Mouse (Mus musculus) stomach, postnatal 0 days (tissue): ENCODE results near the gene Camk2n1. TPM values are rescaled to one million over a fixed set of nuclear protein-coding genes. Genes with fewer than 3 reads are reported as not detected.
A peak's percentile ranks its signal among the peaks of the same experiment; 100 is the strongest.

Source experiments
- ATAC-seq: fragments of 200-750 bp; cut with Nextera tagmentation; 2 replicates; pipeline ENCODE4 v1.8.0; 2017; ENCODE audit not compliant: low FRiP score, low TSS enrichment
- DNase-seq: peaks from one replicate; pipeline ENCODE4 v3.0.0-alpha.2; 2016; ENCODE audit warnings: low spot score
- H3K27ac ChIP-seq: fragments of 300-500 bp; sonication (generic); replicated peaks from 2 replicates; pipeline ENCODE4 v1.5.1; 2014; ENCODE audit warnings: mild to moderate bottlenecking, control low read depth
- H3K27me3 ChIP-seq: fragments of 300-500 bp; sonication (generic); 2 replicates; pipeline ENCODE4 v1.6.1; 2014; ENCODE audit warnings: low read length; ENCODE audit not compliant: control insufficient read depth, insufficient read depth
- H3K36me3 ChIP-seq: fragments of 300-500 bp; sonication (generic); 2 replicates; pipeline ENCODE4 v1.6.1; 2014; ENCODE audit warnings: low read length, mixed read lengths; ENCODE audit not compliant: control insufficient read depth, insufficient read depth
- H3K4me1 ChIP-seq: fragments of 300-500 bp; sonication (generic); replicated peaks from 2 replicates; pipeline ENCODE4 v1.6.1; 2014; ENCODE audit warnings: antibody characterized with exemption; ENCODE audit not compliant: control insufficient read depth, insufficient read depth
- H3K4me2 ChIP-seq: fragments of 300-500 bp; sonication (generic); replicated peaks from 2 replicates; pipeline ENCODE4 v1.6.1; 2014; ENCODE audit warnings: low read depth, mild to moderate bottlenecking, control low read depth, moderate library complexity
- H3K4me3 ChIP-seq: fragments of 300-500 bp; sonication (generic); 2 replicates; pipeline ENCODE4 v1.5.1; 2014; ENCODE audit warnings: low read depth, low read length, control low read depth
- H3K9ac ChIP-seq: fragments of 300-500 bp; sonication (generic); 2 replicates; pipeline ENCODE4 v1.6.1; 2014; ENCODE audit warnings: mild to moderate bottlenecking, low read length, control low read depth, mixed read lengths
- H3K9me3 ChIP-seq: fragments of 300-500 bp; sonication (generic); 2 replicates; pipeline ENCODE4 v1.6.1; 2016; ENCODE audit warnings: low read length; ENCODE audit not compliant: control insufficient read depth
- CTCF ChIP-seq: IDR thresholded peaks from 2 replicates; pipeline ENCODE4 v1.5.1; 2016; ENCODE audit warnings: antibody characterized with exemption, low read depth, mild to moderate bottlenecking, moderate library complexity
- EP300 ChIP-seq: optimal IDR thresholded peaks from 2 replicates; pipeline ENCODE3; 2016; ENCODE audit warnings: antibody characterized with exemption
- WGBS: fragments of 180-500 bp; shearing (Covaris S2); extraction: QIAGEN DNeasy Blood & Tissue Kit; methylation state at CpG from one replicate; pipeline ENCODE4 v1.1.7; 2014; 5-methylcytosine and 5-hydroxymethylcytosine counted together
- polyA plus RNA-seq: library from polyadenylated mRNA; unstranded; fragments of >200 nt; fragmentation: Nextera tagmentation; extraction: Ambion mirVana; gene quantifications from 2 replicates; pipeline ENCODE4 v1.2.1, GENCODE M21; 2015

The Camk2n1 gene
- polyA plus RNA-seq, 1 experiment from 2014 or later, result 4.5 TPM

DNA sequence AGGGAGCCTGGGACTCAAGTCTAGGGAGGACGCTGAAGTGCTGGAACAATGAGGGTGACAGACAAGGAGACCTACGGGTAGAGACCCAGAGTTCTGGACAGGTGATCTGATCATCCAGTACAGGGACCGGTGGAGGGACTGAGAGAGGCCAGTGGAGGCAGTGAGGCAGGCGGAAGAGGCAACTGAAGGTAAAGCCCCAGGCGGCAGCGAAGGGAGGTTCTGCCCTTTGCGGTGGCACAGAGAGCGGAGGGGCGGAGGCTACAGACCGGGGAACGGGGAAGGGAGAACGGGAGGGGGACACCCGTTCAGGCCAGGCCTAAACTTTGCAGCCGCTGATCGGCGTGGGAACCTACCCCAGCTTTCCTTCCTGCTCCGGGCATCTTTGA lies 1.8 kb downstream of the Camk2n1 start:
- peak; percentile 57 for DNase-seq
- Histone ChIP-seq H3K27ac (no peak overlapping the region; the same call in 1 of the 2 replicates), H3K9me3 (no peaks in the 10 kb centered on the region), H3K4me2 (peak overlapping the region; percentile 86), H3K9ac (peak overlapping the region; percentile 86), H3K4me3 (peak overlapping the region; percentile 82), H3K36me3 (no peaks in the 10 kb centered on the region), H3K4me1 (peaks cover 3% of the 10 kb centered on the region; the same call in 1 of the 2 replicates), H3K27me3 (no peaks in the 10 kb centered on the region)
- TF ChIP-seq CTCF (no peak), EP300 (no peak)
- no peak for ATAC-seq
- 2% methylated on average over 16 of the region's 17 CpGs for WGBS

DNA sequence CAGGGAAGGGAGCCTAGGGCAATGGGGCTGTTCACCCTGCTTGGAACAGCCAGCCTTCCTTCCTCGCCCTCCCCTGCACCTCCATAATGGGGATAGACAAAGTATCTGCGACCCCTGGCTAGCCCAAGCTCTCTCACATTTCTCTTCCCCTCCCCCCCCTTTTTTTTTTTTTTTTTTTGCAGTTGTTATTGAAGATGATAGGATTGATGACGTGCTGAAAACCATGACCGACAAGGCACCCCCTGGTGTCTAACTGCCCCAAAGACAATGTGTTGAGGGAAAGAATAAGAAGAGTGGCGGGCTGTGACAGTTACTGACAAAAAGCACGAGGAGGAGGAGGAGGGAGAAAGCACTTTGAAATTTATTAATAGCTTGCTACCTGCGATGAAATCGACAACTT lies 2.4 kb downstream of the Camk2n1 start:
- peak; percentile 10; the same call in 1 of the 2 replicates for TF ChIP-seq CTCF
- no peak for TF ChIP-seq EP300
- Histone ChIP-seq H3K4me1 (peaks cover 3% of the 10 kb centered on the region; the same call in 1 of the 2 replicates), H3K36me3 (no peaks in the 10 kb centered on the region), H3K27me3 (no peaks in the 10 kb centered on the region), H3K9me3 (no peaks in the 10 kb centered on the region), H3K4me3 (peak overlapping the region; percentile 82), H3K9ac (peak overlapping the region; percentile 86), H3K4me2 (peak overlapping the region; percentile 86), H3K27ac (no peak overlapping the region; the same call in 1 of the 2 replicates)
- ATAC-seq (no peak), DNase-seq (no peak)
- WGBS, result 44% methylated on average over 5 of the region's 8 CpGs

DNA sequence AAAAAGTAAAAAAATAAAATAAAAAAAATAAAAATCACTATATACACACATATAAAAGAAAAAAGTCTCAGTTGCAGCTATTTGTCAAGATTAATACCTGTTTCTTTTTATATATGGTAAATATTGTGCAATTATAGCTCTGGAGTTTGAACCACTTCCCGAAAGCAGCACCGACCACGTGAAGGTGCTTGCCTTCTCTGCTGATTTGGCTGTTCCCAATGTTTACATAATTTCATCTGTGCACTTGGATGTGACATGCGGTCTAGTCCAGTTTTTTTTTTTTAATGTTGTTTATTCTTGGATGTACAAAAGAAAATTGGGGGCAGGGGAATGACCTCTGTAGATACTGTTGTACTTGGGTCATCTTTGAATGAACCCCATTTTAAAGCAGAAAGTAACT lies 3.0 kb downstream of the Camk2n1 start:
- no peak for DNase-seq
- H3K36me3 ChIP-seq, result no peaks in the 10 kb centered on the region
- H3K27me3 ChIP-seq, result no peaks in the 10 kb centered on the region
- H3K4me2 ChIP-seq, result no peak overlapping the region
- no peak overlapping the region for H3K27ac ChIP-seq
- TF ChIP-seq EP300, result no peak
- no peak for TF ChIP-seq CTCF
- WGBS, result 32% methylated on average over 4 of the region's 4 CpGs
- H3K4me3 ChIP-seq, result no peak overlapping the region
- H3K9ac ChIP-seq, result no peak overlapping the region
- H3K9me3 ChIP-seq, result no peaks in the 10 kb centered on the region
- peaks cover 3% of the 10 kb centered on the region; the same call in 1 of the 2 replicates for H3K4me1 ChIP-seq
- ATAC-seq, result no peak

DNA sequence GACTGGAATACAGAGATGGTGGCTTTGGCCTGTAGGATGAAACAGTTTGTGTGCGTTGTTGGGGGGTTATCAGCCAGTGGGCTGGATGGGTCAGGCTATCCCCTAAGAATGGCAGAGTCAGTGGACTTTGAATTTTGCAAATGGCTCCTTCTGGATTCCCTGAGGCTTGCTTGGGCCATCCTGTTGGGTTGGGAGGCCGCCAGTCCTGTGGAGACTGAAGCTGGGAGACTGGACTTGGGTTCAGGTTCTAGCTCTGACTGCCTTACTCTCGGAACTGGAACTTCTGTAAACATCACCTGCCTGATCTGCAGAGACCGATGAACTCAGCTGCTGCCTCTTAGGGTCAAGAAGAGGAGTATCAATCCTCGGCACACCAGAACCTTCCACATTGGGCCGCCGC lies 4.1 kb downstream of the Camk2n1 start:
- Histone ChIP-seq H3K27ac (no peak overlapping the region), H3K36me3 (no peaks in the 10 kb centered on the region), H3K4me3 (no peak overlapping the region), H3K4me2 (no peak overlapping the region), H3K9ac (no peak overlapping the region), H3K4me1 (peaks cover 3% of the 10 kb centered on the region; the same call in 1 of the 2 replicates), H3K27me3 (no peaks in the 10 kb centered on the region), H3K9me3 (no peaks in the 10 kb centered on the region)
- TF ChIP-seq CTCF (no peak), EP300 (no peak)
- no peak for DNase-seq
- ATAC-seq, result no peak
- 84% methylated on average over 7 of the region's 7 CpGs for WGBS

DNA sequence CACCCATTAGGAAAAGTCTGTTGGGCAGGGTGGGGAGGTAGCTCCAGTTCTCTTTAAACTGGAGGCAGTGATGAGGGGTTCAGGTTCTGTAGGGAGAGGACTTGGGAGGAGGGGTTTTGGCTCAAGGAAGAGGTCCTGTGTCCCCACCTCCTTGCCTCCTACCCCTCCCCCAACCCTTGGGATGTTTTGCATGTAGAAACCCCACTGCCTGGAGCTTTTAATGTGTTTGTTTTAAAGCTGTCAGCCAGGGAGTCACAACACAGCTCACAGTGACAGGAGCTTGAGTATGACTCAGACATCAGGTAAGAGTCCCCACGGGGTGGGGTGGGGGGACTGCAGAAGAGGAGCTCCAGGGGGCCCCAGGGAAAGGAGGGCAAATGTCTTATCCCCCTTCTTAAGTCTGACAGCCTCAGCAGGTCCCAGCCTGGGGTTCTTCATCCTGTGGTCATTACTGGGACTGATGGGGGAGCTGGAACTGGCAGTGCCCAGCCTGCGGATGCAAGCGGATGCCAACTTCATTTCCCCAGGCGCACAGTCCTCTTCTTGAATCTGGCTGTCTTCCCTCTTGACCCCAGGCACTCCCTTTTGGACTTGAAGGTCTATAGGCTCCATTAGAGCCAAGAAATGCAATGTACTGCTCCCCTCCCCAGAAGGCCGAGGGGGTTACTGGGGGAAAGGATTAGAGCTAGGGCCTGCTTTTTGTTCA lies 4.8 kb downstream of the Camk2n1 start:
- H3K36me3 ChIP-seq, result no peaks in the 10 kb centered on the region
- H3K4me3 ChIP-seq, result no peak overlapping the region
- no peaks in the 10 kb centered on the region; the same call in 1 of the 2 replicates for H3K4me1 ChIP-seq
- no peak for ATAC-seq
- no peak overlapping the region for H3K4me2 ChIP-seq
- no peaks in the 10 kb centered on the region for H3K9me3 ChIP-seq
- no peak overlapping the region for H3K27ac ChIP-seq
- WGBS, result 61% methylated on average over 5 of the region's 5 CpGs
- no peak for DNase-seq
- TF ChIP-seq CTCF (no peak), EP300 (no peak)
- H3K27me3 ChIP-seq, result no peaks in the 10 kb centered on the region
- no peak overlapping the region for H3K9ac ChIP-seq

DNA sequence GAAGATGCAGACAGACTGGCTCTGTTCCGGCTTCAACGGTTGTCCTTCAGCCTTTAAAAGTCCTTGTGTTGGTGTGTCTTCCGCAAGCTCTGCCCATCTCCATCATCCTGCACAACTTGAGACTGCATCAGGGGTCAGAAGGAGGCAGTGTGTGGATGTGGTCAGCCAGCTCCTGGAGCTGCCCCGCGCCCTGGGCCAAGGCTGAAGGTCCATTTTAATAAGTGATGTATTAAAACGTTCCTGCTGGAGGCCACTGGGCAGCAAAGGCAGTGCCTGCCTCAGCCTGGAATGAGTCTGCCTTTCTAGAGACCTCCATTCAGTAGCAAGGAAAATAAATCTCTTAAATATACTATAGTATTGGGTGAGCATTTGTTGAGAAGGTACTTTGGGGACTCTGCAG lies 5.7 kb downstream of the Camk2n1 start:
- 70% methylated on average over 6 of the region's 6 CpGs for WGBS
- H3K4me3 ChIP-seq, result no peak overlapping the region
- DNase-seq (no peak), ATAC-seq (no peak)
- no peaks in the 10 kb centered on the region; the same call in 1 of the 2 replicates for H3K4me1 ChIP-seq
- TF ChIP-seq EP300, result no peak
- no peak for TF ChIP-seq CTCF
- H3K27me3 ChIP-seq, result no peaks in the 10 kb centered on the region
- H3K36me3 ChIP-seq, result no peaks in the 10 kb centered on the region
- no peaks in the 10 kb centered on the region for H3K9me3 ChIP-seq
- H3K27ac ChIP-seq, result no peak overlapping the region
- no peak overlapping the region for H3K9ac ChIP-seq
- H3K4me2 ChIP-seq, result no peak overlapping the region
